Mouse (Mus musculus) gastrocnemius, postnatal 14 days (tissue): ENCODE results near the gene Sox18. TPM values are rescaled to one million over a fixed set of nuclear protein-coding genes. Genes with fewer than 3 reads are reported as not detected.

Source experiments
- DNase-seq: peaks from one replicate; pipeline ENCODE4 v3.0.0; 2021; ENCODE audit warnings: mixed read lengths
- intact Hi-C: fragments of 180-260 bp; cut with DNase I; formaldehyde crosslinking; loops from one replicate; pipeline ENCODE4 v1.15.1; 2025; ENCODE audit warnings: low total_unique reads
- total RNA-seq, 2 experiments: library from RNA; stranded (reverse); gene quantifications; 2 replicates each; pipeline ENCODE4 v1.2.3; 2021

Gene Sox18
- total RNA-seq, 2 experiments from 2014 or later, result 27.3 to 28.0 TPM

GRCm38 (mm10) chr2:181684713-181685112 lies 13.3 kb upstream of the Sox18 start:
- DNase-seq, result no peak
- intact Hi-C loops, result no loop called here

- DNase-seq, result no peak
- intact Hi-C loops, result no loop called here
These were observed 11.9 kb upstream of the Sox18 start for GRCm38 (mm10) chr2:181683381-181683780.

- intact Hi-C loops, result no loop called here
- DNase-seq, result no peak
These were observed 10.5 kb upstream of the Sox18 start for GRCm38 (mm10) chr2:181681978-181682377.

GRCm38 (mm10) chr2:181680716-181681117 lies 9.3 kb upstream of the Sox18 start:
- no peak for DNase-seq
- intact Hi-C loops, result no loop called here

GRCm38 (mm10) chr2:181679951-181680715 lies 8.7 kb upstream of the Sox18 start, which contains the start of gene Tcea2:
Tcea2 (plus strand) TSS chr2:181680310.
- peak; percentile 68 for DNase-seq
- intact Hi-C loops, result no loop called here

GRCm38 (mm10) chr2:181678780-181679179 lies 7.3 kb upstream of the Sox18 start:
- intact Hi-C loops, result no loop called here
- peak; percentile 72 for DNase-seq

DNA sequence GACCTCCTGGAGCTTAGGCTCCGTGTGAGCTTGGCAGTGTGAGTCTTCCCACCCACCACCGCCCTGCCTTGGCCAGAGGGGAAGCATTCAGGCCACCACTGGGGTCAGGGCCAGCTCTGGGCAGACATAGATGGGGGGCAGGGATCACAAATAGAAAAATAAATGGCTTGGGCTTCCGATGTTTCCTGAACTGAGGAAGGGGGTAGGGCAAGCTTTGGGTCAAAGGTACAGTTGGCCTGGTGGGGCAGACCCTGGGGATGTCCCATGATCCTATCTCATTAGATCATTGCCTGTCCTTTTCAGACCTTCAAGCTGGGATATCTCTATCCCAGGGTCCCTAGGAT lies 6.3 kb upstream of the Sox18 start:
- DNase-seq, result no peak
- intact Hi-C loops, result no loop called here

- intact Hi-C loops, result no loop called here
- DNase-seq, result peak; percentile 44
These were observed 5.8 kb upstream of the Sox18 start for GRCm38 (mm10) chr2:181677096-181677754.

GRCm38 (mm10) chr2:181676424-181676823 lies 5.0 kb upstream of the Sox18 start:
- DNase-seq, result no peak
- intact Hi-C loops, result no loop called here

DNA sequence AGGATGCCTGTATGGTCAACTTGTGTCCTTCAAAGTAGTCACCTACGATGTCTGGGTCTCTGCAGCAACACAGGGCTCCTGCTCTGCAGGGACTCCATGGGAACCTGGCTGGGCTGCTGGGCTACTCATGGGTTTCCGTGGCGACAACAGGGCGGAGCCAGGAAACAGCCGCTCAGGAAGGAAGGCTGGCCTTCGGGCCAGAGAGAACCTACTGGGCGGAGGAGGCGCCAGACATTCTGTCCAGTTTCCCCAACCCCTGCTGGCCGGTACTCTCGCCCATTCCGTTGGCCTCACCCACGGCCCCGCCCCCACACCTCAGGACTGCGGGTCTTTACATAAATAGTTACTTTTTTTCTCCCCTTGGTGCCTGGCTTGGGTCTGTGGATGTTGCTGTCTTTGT lies 4.0 kb upstream of the Sox18 start:
- intact Hi-C loops, result no loop called here
- peak; percentile 71 for DNase-seq

GRCm38 (mm10) chr2:181674934-181675333 lies 3.5 kb upstream of the Sox18 start:
- no peak for DNase-seq
- intact Hi-C loops, result no loop called here

- no peak for DNase-seq
- intact Hi-C loops, result no loop called here
These were observed 2.1 kb upstream of the Sox18 start for GRCm38 (mm10) chr2:181673501-181673900.

GRCm38 (mm10) chr2:181671984-181672383 lies 544 bp upstream of the Sox18 start:
- DNase-seq, result no peak
- intact Hi-C loops, result no loop called here

DNA sequence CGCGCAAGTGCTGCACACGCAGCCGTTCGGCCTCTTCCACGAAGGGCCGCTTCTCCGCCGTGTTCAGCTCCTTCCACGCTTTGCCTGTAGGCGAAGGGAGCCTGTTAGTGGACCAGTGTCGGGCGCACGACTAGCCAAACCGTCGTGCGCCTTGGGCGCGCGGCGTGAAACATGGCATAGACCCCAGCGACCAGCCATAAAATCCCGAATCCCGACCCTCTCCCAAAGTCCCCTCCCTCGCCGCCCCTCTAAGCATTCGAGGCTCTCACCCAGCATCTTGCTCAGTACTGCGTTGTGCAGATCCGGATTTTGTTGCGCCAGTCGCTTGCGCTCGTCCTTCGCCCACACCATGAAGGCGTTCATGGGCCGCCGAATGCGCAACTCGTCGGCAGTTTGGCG lies 528 bp downstream of the Sox18 start:
- no peak for DNase-seq
- intact Hi-C loops, result no loop called here

GRCm38 (mm10) chr2:181670285-181670912 lies 1.0 kb downstream of the Sox18 start:
- DNase-seq, result no peak
- intact Hi-C loops, result no loop called here

DNA sequence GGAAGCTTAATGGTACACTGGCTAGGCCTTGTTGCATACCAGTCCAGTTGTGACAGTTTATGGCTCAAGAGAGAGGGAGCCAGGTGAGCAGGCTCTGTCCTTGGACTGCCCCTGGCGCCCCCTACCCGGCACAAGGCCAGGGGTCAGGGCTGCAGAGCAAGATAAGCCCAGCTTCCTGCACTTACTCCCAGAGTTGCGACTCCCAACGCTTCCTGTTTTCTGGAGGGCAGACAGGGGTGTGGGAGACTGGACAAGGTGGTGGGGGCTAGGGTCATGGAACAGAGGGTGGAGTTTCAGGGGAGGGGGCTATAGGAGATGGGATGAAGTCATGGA lies 8.2 kb downstream of the Sox18 start:
- no peak for DNase-seq
- intact Hi-C loops, result no loop called here

DNA sequence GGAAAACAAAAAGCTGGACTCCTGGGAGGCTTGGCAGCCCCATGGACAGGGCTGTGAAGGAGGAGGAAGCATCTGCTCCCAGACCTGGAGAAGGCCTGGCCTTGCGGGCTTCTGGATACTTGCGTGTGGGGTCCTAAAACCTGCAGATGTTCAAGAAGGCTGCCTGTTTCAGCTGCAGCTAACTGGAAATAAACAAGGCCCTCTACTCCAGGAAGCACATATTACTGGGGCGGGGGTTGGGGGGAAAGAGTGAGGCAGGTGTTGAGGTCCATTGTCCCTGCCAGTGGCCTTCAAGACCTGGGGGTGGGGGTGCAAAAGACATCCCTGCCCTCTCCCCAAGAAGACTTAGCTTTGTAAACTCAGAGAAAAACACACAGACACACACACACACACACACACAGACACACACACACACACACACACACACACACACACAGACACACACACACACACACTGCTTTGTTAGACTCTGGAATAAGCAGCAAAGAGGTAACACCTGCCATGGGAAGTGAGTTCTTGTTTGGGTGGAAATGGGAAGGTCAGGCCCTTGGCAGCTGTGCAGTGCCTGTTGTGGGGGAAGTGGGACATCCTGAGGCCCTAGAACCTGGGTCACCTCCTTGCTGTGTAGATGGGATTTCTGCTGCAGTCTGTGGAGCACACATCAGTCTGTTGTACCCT lies 8.7 kb downstream of the Sox18 start:
- no peak for DNase-seq
- intact Hi-C loops, result no loop called here

DNA sequence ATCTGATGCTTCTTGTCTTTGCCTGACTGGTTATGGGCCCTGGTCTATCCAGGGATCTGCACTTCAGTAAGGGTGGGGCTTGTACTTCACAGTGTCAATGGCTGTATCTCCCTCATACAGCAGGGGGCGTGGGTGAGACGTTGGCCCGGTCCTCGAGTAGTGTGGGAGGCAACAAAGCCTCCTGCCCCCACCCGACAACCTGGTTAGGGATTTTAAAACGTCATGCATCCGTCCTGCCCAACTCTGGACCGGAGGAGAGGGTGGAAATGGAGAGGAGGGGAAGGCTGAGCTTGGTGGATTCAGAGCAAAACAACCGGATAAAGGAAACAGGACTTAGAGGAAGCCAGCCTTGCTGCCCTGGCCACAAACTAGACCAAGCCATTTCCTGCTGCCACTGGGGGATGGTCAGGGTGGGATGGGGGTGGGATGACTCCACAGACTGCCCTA lies 11.8 kb downstream of the Sox18 start:
- peak; percentile 80 for DNase-seq
- intact Hi-C loops, result no loop called here

DNA sequence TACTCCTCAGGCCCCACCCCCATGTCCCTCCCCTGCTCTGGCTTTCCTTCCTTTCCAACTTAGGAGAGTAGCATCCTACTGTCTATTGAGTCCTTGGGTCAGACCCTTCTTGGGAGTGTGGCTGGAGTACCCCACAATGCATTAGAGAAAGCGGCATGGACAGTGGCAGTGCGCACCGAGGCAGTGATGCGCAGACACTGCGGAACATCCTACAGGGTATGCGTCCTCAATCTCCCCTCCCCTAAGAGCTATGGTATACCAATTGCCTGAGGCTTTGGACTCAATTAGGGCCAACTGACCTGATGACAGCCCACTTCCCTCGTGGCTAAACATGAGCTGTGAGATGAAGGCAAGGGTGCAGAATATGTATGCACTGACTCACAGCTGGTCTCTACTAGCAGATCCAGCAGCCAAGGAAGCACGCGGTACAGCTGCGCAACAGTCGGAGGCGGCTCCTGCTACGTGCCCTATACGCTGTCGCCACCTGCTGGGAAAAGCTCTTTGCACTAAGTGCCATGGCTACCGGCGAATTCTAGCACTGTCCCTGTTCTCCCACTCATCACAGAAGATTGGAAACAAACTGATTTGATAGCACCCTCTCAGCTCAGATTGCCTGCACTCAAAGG lies 12.4 kb downstream of the Sox18 start:
- intact Hi-C loops, result no loop called here
- peak; percentile 62 for DNase-seq

- intact Hi-C loops, result no loop called here
- no peak for DNase-seq
These were observed 12.9 kb downstream of the Sox18 start for GRCm38 (mm10) chr2:181658528-181658927.
